Mouse (Mus musculus): ENCODE measurements at regions not wholly inside any gene's neighbourhood (a gene's known extent, or its start where the extent isn't known, plus 50 kb on each side); places are given as distances from the start of the nearest gene placed in this dataset.

GRCm38 (mm10) chr12:13085951-13086350, 144.2 kb upstream of the Mycn start:
- TF ChIP-seq CTCF (IDR thresholded peaks at IDR 0.05; ENCODE audit: insufficient read depth, low read depth, low read length) (no peak), POLR2A (IDR thresholded peaks at IDR 0.05; ENCODE audit: insufficient read depth, low read depth, low read length) (no peak)
